Mouse (Mus musculus) urinary bladder, adult 2 months (tissue): ENCODE data around the gene Vim. TPM values are rescaled to one million over a fixed set of nuclear protein-coding genes. Genes with fewer than 3 reads are reported as not detected.
"Not testable (repeated sequence)": the region's sequence is repeated elsewhere in the genome, so short reads cannot be mapped to it uniquely, and the experiment has no call there.

Source experiments
- DNase-seq: peaks from one replicate; pipeline ENCODE4 v3.0.0; 2022; ENCODE audit warnings: low spot score
- polyA plus RNA-seq: library from polyadenylated mRNA; depleted of rRNA; stranded (reverse); fragments of >200 nt; gene quantifications from 2 replicates; pipeline ENCODE4 v1.2.3, GENCODE M21; 2012

Vim gene
- polyA plus RNA-seq, 1 experiment, result 1,095 TPM

GRCm38 (mm10) chr2:13570122-13570521 lies 3.6 kb upstream of the Vim start:
- DNase-seq, result no peak

- no peak for DNase-seq
Observed at GRCm38 (mm10) chr2:13572101-13572553, 1.6 kb upstream of the Vim start.

GRCm38 (mm10) chr2:13572647-13573407 lies 900 bp upstream of the Vim start:
- DNase-seq, result no peak

GRCm38 (mm10) chr2:13574066-13574800 lies 506 bp downstream of the Vim start:
- peak; percentile 61 for DNase-seq

- no peak for DNase-seq
Observed at GRCm38 (mm10) chr2:13574801-13575150, 1.0 kb downstream of the Vim start.

- DNase-seq, result peak; percentile 49
Observed at GRCm38 (mm10) chr2:13575287-13575801, 1.6 kb downstream of the Vim start.

GRCm38 (mm10) chr2:13575926-13576325 lies 2.2 kb downstream of the Vim start:
- DNase-seq, result no peak

GRCm38 (mm10) chr2:13577399-13577798 lies 3.7 kb downstream of the Vim start:
- no peak for DNase-seq

- DNase-seq, result no peak
Observed at GRCm38 (mm10) chr2:13578473-13579152, 4.9 kb downstream of the Vim start.

GRCm38 (mm10) chr2:13579315-13579714 lies 5.6 kb downstream of the Vim start:
- DNase-seq, result no peak

- DNase-seq, result no peak
Observed at GRCm38 (mm10) chr2:13579991-13580390, 6.3 kb downstream of the Vim start.

- DNase-seq, result no peak
Observed at GRCm38 (mm10) chr2:13582184-13582583, 8.5 kb downstream of the Vim start.

- DNase-seq, result not testable (repeated sequence)
Observed at GRCm38 (mm10) chr2:13583746-13584145, 10.0 kb downstream of the Vim start.

- no peak for DNase-seq
Observed at GRCm38 (mm10) chr2:13593328-13593727, 19.6 kb downstream of the Vim start.

GRCm38 (mm10) chr2:13596965-13597656 lies 23.4 kb downstream of the Vim start:
- no peak for DNase-seq

- no peak for DNase-seq
Observed at GRCm38 (mm10) chr2:13598166-13598565, 24.4 kb downstream of the Vim start.

GRCm38 (mm10) chr2:13603093-13603492 lies 29.4 kb downstream of the Vim start:
- no peak for DNase-seq

- not testable (repeated sequence) for DNase-seq
Observed at GRCm38 (mm10) chr2:13603636-13604035, 29.9 kb downstream of the Vim start.

- no peak for DNase-seq
Observed at GRCm38 (mm10) chr2:13630136-13630832, 56.6 kb downstream of the Vim start.
